Mouse (Mus musculus) liver, postnatal 0 days (tissue): ENCODE measurements around the gene Phlda1.

ENCODE experiments used
- CTCF ChIP-seq: sonication (generic); IDR thresholded peaks from 2 replicates; pipeline ENCODE4 v1.5.1; 2016; ENCODE audit warnings: antibody characterized with exemption, low read depth
- EP300 ChIP-seq: IDR thresholded peaks from 2 replicates; pipeline ENCODE4 v1.6.1; 2016; ENCODE audit warnings: antibody characterized with exemption, low read depth, mild to moderate bottlenecking

DNA sequence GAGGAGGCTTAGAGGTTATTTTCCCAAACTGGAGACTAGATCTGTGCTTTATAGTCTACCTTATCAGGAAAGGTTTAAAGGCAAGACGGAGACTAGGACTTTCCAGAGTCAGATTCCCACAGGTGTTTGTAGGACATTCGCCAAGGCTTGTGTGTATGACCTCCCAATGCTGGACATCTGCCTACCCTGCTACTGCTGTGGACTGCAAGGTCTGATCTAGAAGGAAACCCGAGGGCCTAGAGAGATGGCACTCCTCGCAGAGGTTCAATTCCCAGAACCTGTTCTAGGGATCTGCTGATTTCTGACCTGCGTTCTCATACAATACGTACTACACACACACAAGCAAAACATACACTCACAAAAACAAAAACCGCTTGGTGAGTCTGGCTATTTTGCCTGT lies 680 bp upstream of the Phlda1 start:
- TF ChIP-seq CTCF, result no peak
- no peak for TF ChIP-seq EP300
